Mouse (Mus musculus) lung, postnatal 4 days (tissue): ENCODE data around the gene Mdh2.

Source experiments
- DNase-seq, 2 experiments: peaks; one replicate each; pipeline ENCODE4 v3.0.0; 2021

Mdh2 gene

DNA sequence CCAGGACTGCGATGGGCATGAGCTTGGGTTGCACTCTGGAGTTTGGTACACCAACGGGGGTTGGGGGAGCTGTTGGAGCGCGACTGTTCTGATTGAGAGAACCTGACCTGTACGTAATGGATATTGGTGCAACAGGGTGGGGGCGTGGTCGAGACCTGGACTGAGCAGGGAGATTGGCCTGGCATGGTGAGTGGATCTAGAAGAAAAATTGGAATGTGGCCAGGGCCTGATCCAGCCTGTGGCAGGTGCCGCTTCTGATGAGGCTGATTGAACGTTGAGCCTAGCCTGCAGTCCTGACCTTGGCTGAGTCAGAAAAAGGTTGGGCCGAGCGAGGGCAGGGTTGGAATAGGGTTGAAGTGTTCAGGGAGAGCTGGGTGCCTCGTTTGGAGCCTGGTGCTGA lies 57.7 kb downstream of the Mdh2 start:
- DNase-seq: no peak
